Mouse (Mus musculus): ENCODE data around the gene Rras2. TPM values are rescaled to one million over a fixed set of nuclear protein-coding genes. Genes with fewer than 3 reads are reported as not detected.
A peak's percentile ranks its signal among the peaks of the same experiment; 100 is the strongest.

The Rras2 gene
- total RNA-seq, 2 experiments from 2014 or later, result 14.3 to 15.3 TPM

- peak; percentile 92 for DNase-seq (ENCODE audit: low spot score)
Observed at GRCm38 (mm10) chr7:114029596-114029995, 88.0 kb downstream of the Rras2 start.

- no peak for DNase-seq (ENCODE audit: low spot score)
Observed at GRCm38 (mm10) chr7:114028828-114029227, 88.8 kb downstream of the Rras2 start.

GRCm38 (mm10) chr7:114027406-114027805 lies 90.2 kb downstream of the Rras2 start:
- DNase-seq (ENCODE audit: low spot score), result no peak

GRCm38 (mm10) chr7:114026923-114027322 lies 90.7 kb downstream of the Rras2 start:
- no peak for DNase-seq (ENCODE audit: low spot score)

DNA sequence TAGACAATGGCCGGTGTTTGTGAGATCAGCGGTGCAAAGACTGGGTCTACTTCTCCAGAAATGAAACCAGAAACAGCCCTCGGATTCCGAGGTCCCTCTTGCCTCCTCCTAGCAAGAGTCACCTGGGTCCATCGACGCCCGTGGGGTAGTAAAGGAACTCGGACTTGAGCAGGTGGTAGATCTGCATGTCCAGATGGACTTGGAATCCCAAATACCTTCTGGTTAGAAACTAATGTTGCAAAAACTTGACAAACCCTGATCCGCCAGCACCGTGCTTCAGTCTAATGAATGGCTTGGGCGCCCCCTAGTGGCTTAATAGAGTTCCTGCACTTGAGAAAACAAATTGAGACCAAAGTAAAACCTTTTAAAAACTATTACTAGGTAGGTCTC lies 96.9 kb downstream of the Rras2 start:
- peak; percentile 76 for DNase-seq (ENCODE audit: low spot score)

DNA sequence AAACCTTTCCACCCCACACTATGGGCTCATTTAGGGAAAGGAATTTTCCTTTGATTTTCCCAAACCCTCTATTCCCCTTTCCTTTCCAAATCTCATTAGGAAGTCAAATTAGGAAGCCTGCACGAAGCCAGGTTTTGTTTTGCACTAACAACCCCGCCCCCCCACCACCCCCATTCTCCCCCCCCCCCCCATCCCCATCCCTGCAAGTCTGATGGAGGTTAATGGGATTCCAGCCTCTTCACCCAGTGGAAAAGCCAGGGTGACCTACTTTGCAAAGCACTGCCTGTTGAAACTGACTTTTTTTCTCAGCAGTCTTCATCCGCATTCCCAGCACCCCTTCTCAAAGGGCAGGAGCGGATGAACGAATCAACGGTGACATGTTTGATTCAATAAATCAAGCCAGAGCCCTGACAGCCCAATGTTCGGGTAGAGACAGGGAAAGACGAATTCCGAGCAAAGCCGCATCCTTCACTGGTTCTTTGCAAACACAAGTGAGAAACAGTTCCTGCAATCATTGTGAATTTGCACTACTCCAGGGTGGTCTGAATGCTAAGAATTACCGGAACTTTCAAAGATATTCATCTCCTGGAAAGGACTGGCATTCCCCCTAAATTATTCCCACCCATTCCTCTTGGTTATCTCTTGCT lies 97.4 kb downstream of the Rras2 start:
- DNase-seq (ENCODE audit: low spot score), result no peak

GRCm38 (mm10) chr7:114018861-114019260 lies 98.7 kb downstream of the Rras2 start:
- no peak for DNase-seq (ENCODE audit: low spot score)

DNA sequence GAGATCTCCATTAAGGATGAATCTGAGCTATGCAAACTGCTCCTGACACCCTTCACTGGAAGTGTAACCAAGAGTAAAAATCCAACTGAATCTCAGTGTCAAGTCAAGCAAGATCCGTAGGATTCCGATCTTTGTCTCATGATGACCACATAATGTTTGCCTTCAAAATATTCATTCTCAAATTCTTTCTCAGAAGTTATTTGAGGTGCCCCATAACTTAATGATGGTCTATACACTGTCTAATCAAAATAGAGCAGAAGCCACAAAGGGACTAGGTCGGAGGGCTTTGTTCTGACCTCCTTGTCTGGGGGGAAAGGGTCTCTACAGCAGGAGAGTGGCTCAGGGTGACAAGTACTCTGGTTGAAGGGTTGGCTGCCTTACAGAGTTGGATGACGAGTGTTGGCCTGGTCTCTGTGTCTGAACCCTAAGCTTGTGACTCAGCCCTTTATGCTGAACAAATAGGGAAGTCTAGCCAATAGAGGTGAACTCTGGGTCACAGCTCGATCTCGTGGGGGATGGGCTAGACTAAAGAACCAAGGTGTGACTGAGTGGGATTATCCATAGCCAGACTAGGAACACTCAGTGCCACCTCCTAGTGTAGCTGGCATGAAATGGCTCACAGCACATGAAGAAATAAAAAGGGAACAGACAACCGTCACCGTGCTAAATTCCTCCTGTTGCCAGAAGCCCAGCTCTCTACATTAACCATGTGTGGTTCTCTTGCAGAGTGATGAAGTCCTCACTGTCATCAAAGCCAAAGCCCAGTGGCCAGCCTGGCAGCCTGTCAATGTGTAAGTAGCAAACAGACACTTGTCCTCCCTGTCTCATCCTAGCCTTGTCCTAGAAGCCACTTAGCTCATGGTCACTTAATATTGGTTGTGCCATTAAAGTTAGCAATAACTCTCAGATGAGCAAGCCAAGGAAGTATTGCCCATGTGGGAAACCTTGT lies 101.3 kb downstream of the Rras2 start:
- DNase-seq (ENCODE audit: low spot score), result no peak

DNA sequence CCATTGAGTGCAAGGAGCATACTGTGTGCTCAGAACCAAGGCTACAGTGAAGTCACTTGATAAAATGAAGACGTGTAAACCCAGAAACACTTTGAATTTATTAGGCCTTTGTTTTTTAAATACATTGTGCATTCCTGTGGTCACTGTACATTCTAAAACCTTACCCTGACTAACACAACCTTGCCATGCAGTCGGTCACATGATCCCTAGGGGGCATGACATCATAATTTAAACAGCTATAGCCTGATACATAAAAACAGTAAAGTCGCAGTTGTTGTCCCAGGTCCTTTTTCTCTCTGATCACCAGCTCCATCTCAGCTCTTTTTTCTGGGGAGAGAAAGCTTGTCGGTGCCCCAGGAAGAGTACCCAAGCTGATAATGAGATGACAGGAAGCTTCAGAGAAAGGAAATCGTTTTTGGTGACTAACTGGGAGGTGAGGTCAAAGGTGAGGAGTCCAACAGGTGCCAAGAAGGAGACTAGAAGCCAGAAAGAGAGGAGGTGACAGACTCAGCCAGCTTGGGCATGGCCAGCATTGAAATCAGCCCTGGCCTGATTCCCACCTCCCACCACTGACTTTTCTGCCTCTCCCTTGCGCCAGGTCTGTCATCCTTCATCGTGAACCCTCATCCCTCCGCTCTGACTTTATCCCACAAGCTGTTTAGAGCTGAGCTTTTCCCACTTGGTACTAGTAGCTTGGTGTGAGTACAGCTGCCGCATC lies 105.7 kb downstream of the Rras2 start:
- no peak for DNase-seq (ENCODE audit: low spot score)

DNA sequence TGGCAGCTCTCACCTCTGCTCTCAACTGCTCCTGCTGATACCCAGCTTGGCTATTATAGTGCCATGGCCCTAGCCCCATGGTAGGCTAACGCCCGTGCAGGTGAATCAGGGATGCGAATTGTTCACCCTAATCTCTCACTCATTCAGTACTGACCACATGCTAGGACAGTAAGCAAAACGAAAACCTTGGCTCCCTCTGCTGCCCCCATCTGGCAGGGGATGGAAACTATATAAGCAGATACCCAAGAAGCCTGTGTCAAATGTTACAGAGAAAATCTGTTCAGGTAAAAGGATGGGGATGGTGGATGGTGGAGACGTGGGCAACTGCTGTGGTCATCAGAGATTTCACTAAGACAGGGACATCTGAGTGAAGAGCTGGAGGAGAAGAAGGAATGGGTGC lies 110.0 kb downstream of the Rras2 start:
- DNase-seq (ENCODE audit: low spot score), result no peak

DNA sequence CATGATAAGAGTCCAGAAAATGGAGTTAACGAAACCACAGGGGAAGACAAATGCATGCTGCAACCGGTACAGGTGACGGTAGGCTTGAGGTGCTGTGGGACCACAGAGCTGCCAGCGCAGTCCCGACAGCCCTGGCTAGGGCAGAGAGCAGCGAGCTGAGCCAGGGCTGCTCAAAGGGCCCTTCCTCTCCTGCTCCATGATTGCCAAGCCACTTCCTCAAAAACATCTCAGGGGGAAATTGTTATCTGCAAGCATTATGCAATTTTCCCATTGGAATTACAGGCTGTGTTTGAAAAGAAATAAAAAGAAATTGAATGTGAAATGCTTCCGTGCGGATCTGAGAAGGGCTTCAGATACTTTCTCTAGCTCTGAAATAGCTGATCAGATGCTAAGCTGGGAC lies 111.1 kb downstream of the Rras2 start:
- no peak for DNase-seq (ENCODE audit: low spot score)

- DNase-seq (ENCODE audit: low spot score), result no peak
Observed at GRCm38 (mm10) chr7:114005499-114005898, 112.1 kb downstream of the Rras2 start.

GRCm38 (mm10) chr7:114004171-114004570 lies 113.4 kb downstream of the Rras2 start:
- DNase-seq (ENCODE audit: low spot score), result no peak

DNA sequence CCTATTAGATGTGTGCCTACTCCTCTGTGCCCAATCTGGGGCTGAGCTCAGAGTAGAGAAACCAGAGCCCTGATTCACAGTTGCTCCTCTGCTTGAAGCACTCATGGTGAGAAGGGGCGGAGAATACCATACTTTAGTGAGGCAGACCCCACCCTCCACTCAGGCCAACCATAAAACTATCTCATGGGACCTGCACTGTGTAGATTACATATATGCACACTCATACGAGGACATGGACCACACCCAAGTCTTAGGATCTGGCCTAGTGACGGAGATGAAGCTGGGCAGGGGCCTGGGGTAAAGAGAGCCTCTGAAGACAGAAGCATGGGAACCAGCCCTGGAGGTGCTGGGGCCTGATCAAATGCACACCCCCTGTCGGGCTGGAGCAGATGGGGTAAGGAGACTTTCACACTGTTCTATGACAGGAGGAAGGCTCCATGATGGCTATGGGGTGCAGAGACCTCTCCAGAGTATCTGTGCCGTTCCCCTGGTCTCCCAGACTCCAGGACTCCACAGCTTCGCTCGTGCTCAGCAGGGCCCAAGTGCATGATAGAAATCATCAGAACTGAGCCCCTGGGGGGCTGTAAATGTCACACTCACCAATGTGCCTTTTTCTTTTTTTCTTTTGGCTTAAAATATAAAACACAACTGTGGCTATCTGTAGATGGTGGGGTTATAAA lies 119.8 kb downstream of the Rras2 start:
- DNase-seq (ENCODE audit: low spot score), result no peak

Other genes with a start within 250 kb of the Rras2 start
- gene Copb1, start 136.9 kb upstream of the Rras2 start, total RNA-seq (2021), result 10 to 100 TPM; 21.6 to 26.4 TPM
- gene Psma1, start 158.3 kb upstream of the Rras2 start, total RNA-seq (2021), result 100 to 1,000 TPM in 1 of 2 experiments, 10 to 100 TPM in 1; 97.6 to 106 TPM

Data from gastrocnemius, adult 18-20 months (tissue).